Mouse (Mus musculus) kidney, adult 10 weeks (tissue): ENCODE measurements around the gene Rnf114. TPM values are rescaled to one million over a fixed set of nuclear protein-coding genes. Genes with fewer than 3 reads are reported as not detected.

Experiments used
- polyA plus RNA-seq: library from polyadenylated mRNA; stranded (reverse); fragments of 350-450 nt; fragmentation: Illumina TruSeq; extraction: RNeasy Lipid Tissue Mini Kit (QIAGEN cat#74804); gene quantifications from one replicate; pipeline ENCODE4 v1.2.3, GENCODE M21; 2014; ENCODE audit warnings: low read depth, low replicate concordance

Gene Rnf114
- polyA plus RNA-seq: 18.6 TPM

GRCm38 (mm10) chr2:167491757-167492708 lies at the start of gene Rnf114:
Gene Rnf114, plus strand, starts transcription at chr2:167492645.

GRCm38 (mm10) chr2:167492713-167493636 lies 530 bp downstream of the Rnf114 start, which contains the start of gene Spata2:
Gene Spata2, minus strand, starts transcription at chr2:167492887.

GRCm38 (mm10) chr2:167537476-167538297 lies 45.2 kb downstream of the Rnf114 start, which contains the start of gene Snai1:
Gene Snai1, plus strand, starts transcription at chr2:167538195.

Other genes starting within 250 kb of the Rnf114 start
- gene B4galt5, start 143.5 kb upstream of the Rnf114 start, polyA plus RNA-seq: 7.5 TPM
- 92.9 TPM for gene Slc9a8, start 70.9 kb upstream of the Rnf114 start, polyA plus RNA-seq
- 3.4 TPM for gene Spata2, start 242 bp downstream of the Rnf114 start, polyA plus RNA-seq
- not detected for gene Snai1, start 45.5 kb downstream of the Rnf114 start, polyA plus RNA-seq
- 68.7 TPM for gene Ube2v1, start 139.4 kb downstream of the Rnf114 start, polyA plus RNA-seq
- gene Gm20431, start 168.9 kb downstream of the Rnf114 start, polyA plus RNA-seq: not detected
- gene Cebpb, start 196.3 kb downstream of the Rnf114 start, polyA plus RNA-seq: 5.0 TPM
- gene Tmem189, start 197.2 kb downstream of the Rnf114 start, polyA plus RNA-seq: 39.7 TPM